Mouse (Mus musculus) retina, adult 2 months (tissue): ENCODE data around the gene Cerkl.
A peak's percentile ranks its signal among the peaks of the same experiment; 100 is the strongest.

Experiments
- DNase-seq: peaks from one replicate; pipeline ENCODE4 v3.0.0-alpha.2; 2012; ENCODE audit warnings: low read depth, low spot score

Cerkl gene

DNA sequence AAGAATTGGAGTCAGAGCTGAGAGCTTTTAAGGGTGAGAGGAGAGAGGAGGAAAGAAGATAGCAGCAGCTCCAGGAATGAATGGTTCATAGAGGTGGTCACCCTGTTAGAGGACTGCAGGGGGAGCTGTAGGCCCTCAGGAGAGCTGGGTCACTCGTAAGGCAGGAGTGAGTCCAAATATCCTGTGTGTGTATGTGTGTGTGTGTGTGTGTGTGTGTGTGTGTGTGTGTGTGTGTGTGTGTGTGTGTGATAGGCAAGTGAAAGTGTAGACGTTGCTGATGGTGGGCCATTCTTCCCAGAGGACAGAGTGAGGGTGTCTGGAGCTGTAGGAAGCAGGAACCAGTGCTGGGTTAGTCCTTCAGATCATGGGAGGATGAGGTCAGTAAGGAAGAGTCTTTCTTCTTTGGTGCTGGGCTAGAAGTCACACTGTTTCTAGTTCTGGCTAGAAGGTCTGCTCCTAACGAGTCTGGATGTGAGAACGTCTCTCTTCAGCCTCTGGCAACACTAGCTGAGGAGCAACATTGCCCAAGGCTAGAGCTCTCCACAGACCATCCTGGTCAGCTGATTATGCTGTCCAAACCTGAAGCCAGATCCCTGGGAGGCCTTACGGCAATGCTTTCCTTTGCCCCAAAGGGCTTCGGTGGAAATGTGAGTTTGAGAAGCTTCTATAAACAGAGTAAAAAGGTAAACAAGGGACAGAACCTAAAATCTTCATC lies 83.9 kb downstream of the Cerkl start:
- peak; percentile 58 for DNase-seq

DNA sequence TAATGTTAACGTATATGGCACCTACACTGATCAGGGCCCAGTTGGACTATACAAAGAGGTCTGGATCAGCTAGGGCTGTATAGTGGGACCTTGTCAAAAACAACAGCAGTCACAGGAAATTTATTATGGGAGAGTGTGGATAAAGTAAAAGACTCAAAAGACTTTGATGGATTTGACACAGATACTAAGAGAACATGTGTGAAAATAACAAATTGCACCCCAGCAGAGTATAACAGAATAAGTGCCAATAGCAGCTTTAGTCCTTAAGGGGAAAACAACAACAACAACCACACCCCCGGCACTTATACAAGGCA lies 84.5 kb downstream of the Cerkl start:
- no peak for DNase-seq

DNA sequence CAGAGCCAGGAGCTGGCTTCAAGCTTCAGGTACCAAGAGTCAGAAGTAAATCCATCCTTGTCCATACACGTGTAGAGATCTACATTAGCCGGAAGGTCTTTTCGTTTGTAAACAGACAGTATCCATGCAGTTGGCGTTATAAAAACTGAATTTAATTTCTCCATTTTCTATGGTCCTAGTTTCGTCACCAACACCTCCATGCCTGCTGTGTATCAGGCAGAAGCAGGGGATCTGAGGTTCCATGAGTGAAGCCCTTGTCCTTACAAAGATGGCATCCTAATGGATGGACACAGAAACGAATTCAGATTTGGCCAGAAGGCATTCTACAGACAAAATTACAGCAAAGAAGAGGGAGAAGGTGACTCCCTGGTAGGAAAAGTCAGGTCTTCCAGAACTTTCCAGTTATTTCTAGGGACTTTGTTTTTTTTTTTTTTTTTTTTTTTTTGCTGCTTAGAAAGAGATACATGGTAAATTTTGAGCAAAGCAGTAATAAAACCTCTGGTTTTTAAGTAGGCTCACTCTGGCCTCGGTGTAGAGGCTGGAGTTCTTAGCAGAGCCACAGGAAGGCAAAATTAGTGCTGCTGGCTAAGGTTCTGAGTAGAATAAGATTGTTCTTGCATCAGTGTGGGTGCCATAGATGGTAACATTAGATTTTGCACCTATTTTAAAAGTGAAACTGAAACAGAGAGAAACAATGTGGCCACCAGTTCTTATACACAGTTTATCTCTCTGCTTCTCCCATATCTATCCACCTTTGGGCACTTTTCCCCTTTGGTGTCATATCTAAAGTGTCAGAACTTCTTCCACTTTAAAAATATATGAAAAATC lies 85.0 kb downstream of the Cerkl start:
- no peak for DNase-seq

DNA sequence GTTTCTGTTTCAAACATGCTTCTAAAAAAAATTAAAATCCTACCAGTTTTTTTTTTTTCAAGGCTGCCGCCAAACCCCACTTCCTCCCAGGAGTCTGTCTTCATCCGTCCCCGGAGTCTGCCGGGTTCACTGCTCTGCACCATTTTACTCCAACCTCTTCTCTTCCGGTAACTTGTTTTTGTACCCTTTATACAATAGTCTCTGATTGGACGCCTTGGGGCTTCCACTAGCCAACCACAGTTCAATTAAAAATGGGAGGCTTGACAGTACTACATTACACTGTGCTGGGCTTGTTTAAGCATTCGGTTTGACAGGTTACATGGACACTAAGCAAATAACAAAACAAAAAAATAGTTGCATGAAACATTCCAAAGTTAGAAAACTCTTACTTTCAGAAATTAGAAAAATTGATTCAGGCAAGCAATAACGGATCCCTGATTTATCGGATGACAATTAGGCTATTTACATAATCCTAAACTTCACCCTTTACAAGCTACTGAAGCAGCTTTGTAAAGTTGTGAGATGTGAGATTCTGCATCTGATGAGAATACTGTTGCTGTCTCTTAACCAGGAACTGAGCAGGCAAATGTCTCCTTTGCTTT lies 85.8 kb downstream of the Cerkl start:
- DNase-seq: no peak

DNA sequence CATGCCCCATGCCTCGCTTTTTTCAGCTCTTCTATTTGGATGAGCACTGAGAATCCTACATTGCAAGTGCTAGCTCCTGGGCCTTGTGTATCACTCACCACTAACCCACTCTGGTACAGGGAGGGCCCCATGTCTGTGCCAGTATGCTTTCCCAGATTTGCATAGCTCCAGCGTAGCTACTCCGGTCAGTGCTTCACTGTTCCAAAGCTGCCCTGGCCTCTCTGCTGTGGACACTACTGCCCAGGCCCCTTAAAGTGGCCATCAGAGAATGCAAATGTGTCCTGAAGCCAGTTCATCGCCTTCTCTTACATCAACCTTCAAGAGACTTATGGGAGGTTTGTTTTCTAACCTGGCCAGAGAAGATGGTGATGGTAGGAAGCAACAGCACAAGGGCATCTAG lies 86.7 kb downstream of the Cerkl start:
- DNase-seq: no peak

DNA sequence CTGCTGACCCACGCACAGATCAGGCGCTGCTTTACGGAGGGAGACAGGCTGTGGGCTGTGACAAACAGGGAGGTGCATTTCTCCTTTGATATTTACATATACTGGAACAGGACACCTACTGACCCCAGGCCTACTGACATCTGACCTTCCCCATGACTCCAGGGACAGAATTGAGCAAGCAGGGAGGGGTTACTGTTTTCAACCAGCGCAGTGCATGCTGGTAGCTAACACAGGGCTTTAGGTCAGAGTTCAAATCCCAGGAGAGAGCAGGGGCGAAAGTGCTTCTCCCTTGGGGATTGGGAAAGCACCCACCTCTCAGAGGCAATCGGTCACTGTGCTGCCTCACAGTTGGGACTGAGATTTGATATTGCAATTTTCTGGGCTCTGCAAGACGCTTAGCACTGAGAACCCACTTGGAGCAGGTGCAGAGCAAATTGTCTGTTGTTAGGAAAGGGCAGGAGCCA lies 87.5 kb downstream of the Cerkl start:
- no peak for DNase-seq

DNA sequence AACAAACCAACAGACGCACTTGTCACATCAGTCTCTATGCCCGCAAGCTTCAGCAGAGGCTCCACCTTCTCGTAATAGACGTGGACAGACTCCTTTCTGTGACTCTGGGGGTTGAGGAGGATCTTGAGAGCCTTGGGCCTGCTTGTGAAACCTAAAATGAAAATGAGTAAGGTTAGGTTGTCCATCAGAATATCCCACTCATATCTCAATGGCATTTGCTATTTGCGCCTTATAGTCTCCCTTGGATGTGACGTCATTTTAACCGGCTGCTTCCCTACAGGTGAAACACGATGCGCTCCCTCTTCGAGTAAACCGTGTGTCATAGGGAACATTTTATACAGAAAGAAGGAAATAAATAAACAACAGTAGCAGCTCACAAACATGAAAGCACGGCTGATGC lies 87.9 kb downstream of the Cerkl start:
- no peak for DNase-seq

DNA sequence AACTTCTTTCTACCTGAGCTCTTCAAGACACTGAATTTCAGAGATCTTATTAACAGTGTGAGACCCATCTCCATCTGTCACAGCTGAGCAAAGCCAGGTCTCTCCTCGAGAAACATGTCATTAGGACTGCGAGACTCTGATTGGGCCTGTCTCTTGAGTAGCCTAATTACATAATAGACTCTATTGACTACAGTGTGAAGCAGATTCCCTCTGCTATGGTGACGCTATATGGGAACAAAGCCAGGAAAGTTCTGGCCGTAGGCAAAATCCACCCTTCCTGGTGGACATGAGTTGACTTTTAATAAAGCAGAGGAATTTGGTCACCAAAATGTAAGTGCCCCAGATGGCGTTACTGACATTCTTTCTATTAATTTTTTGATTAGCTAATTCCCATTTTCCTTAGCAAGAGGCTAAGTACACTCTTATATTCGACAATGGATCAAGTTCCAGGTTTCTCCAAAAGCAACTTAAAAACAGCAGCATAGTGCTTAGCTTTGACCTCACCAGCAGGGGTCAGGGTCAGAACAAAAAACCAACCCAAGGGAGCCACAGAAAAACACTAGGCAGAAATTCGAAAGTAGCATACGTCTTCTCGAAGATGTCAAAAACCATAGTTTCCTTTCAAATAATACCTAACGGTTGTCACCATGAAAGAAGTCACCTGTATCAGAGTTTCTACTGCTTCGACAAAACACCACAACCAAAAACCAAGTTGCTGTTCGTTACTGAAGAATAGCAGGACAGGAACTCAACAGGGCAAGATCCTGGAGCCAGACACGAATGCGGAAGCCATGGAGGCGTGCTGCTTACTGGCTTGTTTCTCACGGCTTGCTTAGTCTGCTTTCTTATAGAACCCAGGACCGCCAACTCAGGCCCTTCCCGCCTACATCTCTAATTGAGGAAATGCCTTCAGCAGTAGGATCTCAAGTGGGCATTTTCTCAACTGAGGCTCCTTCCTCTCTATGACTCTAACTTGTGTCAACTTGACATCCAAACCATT lies 88.8 kb downstream of the Cerkl start:
- no peak for DNase-seq

DNA sequence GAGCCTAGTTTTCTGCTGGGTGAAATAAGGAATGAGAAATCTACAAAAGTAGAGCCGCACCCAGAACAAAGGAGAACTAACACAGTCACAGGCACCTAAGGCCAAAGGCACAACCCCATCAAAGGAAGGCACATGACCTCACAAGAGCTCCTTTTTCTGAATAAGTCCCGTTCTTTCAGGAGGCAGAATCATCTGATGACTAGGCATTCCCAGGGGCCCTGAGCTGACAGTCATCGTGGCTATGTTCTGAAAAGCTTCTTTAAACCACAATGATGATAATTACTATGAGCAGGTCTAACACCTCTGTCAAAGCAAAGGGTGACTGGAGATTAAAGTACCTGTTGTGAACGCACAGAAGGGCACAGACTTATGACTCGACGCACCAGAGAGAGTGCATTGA lies 92.7 kb downstream of the Cerkl start:
- DNase-seq: peak; percentile 53

DNA sequence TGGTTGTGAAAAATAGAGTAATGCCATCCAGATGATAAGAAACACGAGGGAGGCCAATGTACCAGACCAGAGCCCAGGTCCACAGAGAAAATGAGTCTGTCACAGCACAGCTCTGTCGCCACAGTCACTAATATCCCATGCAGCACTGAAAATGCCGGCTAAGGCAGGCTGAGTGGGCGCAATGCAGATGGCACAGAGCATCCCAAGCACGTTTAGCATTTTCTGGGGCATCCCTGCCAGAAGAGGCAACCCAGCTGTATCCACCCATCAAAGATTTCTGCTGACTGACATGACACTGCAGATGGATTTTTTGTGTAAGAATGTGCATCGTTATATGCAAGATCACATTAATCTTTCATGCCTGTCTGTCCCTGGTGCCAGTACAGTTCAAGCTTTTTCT lies 94.6 kb downstream of the Cerkl start:
- no peak for DNase-seq

DNA sequence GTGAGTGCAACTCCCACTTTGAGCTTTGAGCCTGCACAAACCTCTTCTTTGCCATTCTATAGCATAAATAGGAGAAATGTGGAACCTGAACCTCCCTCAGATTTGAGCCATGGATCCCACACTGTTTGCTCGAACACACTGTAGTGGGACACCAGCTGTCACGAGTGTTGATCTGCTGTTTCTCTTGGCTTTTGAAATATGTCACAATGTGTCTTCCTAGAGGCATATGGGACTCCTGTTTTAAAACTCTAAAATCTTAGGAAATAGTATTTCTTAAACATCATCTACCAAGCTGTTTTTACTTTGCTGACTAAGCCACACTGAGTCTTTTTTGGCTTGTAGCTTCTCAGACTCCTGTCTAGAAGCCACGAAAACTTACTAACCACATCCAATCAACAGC lies 98.8 kb downstream of the Cerkl start:
- DNase-seq: no peak

DNA sequence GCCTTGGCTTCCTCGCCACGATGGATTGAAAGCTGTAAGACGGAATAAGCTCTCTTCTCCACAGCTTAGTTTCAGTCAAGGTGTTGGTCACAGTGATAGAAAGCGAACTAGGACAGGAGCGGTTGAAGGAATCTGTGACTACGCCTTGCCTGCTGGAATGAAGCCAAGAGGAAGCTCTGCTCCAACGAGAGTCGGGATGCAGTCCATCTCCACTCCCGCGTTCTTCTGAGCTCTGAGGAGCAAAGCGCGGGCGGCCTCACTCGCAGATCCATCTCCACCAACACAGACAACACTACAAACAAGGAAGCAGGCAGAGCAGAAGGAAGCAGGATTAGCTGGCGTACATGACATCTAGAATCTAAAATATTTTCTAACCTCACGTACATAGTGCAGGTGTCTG lies 101.8 kb downstream of the Cerkl start:
- DNase-seq: no peak

DNA sequence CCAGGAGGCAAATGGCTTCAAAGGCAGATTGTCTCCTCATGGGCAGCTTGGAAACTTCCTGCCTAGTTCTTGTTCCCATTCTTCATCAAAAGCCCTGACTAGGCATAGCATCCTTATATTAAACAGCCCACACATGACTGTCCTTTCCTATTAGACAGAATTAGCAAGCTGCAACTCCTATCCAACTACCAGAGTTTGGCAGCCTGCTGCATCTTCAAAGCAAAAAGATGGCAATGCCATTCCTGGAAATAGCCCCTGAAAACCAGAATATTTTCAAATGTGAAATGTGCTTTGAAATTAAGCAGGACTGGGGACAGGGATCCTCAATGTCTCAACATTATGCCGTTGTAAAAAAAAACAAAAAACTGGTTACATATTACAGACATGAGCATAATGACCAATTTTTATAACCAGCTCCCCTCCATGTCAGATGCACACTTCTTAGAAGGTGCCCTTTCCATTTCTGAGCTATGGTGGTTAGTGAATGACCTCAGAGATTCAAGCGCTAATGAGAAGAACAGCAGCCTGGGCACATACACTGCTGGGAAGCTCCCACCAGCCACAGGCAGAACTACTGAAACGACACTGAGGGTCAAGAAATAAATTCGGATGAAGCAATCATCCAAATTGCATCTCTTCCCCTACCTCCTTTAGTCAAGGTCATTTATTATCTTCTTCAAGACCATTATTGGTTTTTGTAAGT lies 104.3 kb downstream of the Cerkl start:
- no peak for DNase-seq

DNA sequence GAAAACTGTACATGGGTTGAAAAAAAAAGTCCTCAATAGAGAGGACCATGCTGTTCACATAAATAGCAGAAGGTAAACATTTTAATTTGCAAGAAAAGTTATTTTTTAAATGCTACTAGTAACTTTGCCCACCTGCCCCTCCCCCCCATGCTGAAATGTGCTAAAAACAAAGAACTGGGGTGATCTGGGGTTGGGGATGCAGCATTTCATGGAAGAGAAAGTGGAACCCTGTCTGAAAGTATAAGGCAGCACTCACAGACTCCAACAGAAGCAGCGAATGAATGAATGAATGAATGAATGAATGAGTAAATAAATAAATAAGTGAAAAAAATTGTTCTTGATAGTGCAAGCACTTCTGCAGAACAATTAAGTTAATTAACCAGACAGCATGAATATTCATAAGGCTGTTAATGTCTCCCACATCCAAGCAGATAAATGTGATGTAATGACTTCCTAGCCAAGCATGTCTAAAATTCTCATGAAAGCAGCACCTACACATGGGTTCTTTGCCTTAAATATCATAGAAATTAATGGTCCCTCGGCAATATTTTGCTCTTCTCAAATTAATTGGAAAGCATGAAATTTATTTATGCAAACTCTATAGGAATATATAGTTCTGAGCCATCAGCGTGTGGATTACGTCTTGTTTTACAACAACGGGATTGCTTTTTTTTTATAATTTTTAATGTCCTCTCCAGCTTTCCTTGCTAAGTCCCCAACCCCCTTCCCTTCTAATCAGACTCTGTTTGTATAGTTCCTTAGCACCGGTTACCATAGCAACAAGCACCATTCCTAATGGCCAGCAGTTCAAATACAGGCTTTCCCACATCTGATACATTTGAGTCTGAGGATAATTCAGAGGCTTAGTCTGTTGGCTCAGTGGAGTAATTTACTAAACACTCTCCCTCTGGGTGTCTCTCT lies 105.1 kb downstream of the Cerkl start:
- no peak for DNase-seq

DNA sequence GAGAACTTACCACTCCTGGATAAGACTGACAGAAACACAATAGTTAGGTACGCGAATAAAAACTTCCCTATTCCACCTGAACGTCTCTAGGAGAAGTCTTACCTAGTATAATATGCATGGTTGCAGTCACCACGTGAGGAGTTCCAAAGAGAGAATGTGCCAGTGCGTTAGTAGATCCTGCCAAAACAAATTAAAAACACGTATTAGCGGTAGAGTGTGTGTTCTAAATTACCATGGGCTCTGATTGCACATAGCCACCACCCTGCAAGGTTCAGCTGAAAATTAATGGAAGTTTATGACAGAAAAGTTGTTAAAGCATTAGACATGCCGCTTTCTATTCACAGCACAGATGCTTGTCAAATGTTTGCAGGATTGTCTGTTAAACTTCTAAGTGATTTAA lies 113.5 kb downstream of the Cerkl start:
- DNase-seq: no peak

DNA sequence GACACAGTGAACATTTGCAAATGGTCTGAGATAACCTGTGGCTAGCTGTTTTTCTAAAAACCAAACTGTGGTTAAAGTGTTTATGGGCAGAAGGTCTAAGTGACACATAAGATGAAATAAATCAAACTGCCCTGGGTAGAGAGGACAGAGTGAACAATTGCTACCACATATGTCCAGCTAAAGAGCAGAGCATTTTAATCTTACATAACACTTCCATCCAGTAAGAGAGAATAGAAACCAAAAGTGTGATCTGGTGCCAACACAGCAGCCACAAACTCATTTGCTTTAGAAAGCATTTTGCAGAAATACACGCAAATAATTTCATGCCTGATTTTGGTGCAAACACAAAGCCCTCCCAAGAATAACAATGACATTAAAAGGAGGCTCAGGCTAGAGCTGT lies 117.6 kb downstream of the Cerkl start:
- no peak for DNase-seq

DNA sequence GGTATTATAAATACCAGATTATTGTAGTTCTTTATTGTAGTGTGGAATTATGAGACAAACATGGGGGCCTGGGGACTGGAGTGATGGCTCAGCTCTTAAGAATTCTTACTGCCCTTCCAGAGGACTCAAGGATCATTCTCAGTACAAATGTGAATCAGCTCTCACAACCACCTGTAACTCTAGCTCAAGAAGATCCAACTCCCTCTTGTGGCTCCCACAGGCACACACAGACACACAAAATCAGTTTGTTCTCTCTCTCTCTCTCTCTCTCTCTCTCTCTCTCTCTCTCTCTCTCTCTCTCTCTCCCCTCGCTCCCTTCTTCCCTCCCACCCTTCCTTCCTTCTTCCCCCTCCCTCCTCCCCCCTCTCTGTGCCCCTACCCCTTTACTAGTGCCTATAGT lies 120.4 kb downstream of the Cerkl start:
- no peak for DNase-seq

DNA sequence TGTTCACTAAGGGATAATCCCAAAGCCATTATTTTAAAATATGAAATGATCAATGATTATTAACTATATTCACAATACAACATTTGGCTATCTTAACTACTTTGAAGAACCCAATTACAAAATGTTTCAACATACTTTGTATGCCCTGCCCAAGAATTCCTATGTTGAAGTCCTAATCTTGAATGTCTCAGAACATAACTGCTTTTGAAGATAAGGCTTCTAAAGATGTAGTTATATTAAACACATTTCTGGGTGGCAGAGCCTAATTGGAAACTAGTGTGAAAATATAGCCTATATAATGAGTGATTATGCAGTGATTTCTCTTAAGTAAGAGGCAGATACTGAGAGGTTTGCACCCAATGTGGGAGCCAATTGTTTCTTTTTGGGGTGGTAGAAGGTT lies 121.9 kb downstream of the Cerkl start:
- DNase-seq: no peak

DNA sequence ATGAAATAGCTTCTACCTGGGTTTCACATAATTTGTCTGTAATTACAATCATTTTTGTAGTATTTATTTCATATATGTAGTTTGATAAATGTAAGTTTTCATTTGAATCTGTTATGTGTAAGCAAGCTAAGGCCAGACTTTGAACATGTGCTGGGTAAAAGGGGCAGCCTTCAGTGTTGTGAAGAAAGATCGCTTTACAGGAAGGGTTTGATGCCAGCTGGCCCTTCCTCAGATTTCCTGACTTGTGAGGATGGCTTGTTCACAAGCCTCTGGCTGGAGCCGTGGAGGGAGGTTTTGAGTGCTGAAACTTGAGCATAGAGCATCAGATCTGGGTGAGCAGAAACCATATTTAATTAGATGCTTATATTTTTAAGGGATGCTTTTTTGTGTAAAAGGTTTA lies 128.5 kb downstream of the Cerkl start:
- no peak for DNase-seq
